ENCODE assay signal across 8 mouse cellular contexts in genomic region chr1:131527281-131528080, GRCm38 (mm10). TPM values are rescaled to one million over a fixed set of nuclear protein-coding genes. Genes with fewer than 3 reads are reported as not detected.
DNase-seq lines count a peak whose midpoint lies in the region; ATAC-seq lines count a peak whose summit lies in the region.

Srgap2 (minus strand) TSS chr1:131527352.
Fam72a (plus strand) TSS chr1:131527903.

- peak within 1 kb of the TSS; percentile 93 for H3K4me2 ChIP-seq in hindbrain, embryonic 15.5 days

- H3K9ac ChIP-seq in hindbrain, embryonic 15.5 days: peak within 1 kb of the TSS; percentile 93

- no peaks in the 10 kb centered on the region for H3K27me3 ChIP-seq in hindbrain, embryonic 15.5 days

- H3K4me1 ChIP-seq in hindbrain, embryonic 15.5 days (replicated peaks): peaks cover 39% of the 10 kb centered on the region

- DNase-seq in T-cell, adult 2 months (ENCODE audit: low spot score): peak; percentile 98
- DNase-seq in cerebellum, postnatal 36 days: peak; percentile 96 to 100
- peak; percentile 99 to 100 for DNase-seq in frontal cortex, postnatal 36 days (ENCODE audit: low spot score in 2 of 2)
- DNase-seq in left cerebral cortex, adult 11 months (ENCODE audit: low spot score): peak; percentile 99
- peak; percentile 98 to 99 for DNase-seq in lung, postnatal 4 days
- peak; percentile 97 for DNase-seq in retina, postnatal 7 days (ENCODE audit: low read depth, low spot score)
- peak; percentile 89 for DNase-seq in urinary bladder, adult 2 months (ENCODE audit: low spot score)

- WGBS in hindbrain, embryonic 15.5 days: under 1% methylated on average over 44 of the region's 44 CpGs

- H3K4me3 ChIP-seq in hindbrain, embryonic 15.5 days: peak within 1 kb of the TSS; percentile 93

- peak within 1 kb of the TSS; percentile 89 for H3K27ac ChIP-seq in hindbrain, embryonic 15.5 days (replicated peaks)

- no peaks in the 10 kb centered on the region for H3K36me3 ChIP-seq in hindbrain, embryonic 15.5 days

- no peaks in the 10 kb centered on the region for H3K9me3 ChIP-seq in hindbrain, embryonic 15.5 days

- ATAC-seq in hindbrain, embryonic 15.5 days (ENCODE audit: low FRiP score, low read depth): peak; percentile 98

RNA-seq across cellular contexts. Expression of gene Srgap2, which starts in this region (rescaled TPM):
- polyA plus RNA-seq in hindbrain, embryonic 15.5 days (2015; fragmentation: Nextera tagmentation; extraction: Ambion mirVana): 22.6 and 28.3 TPM in 2 replicates
- 19.3 and 24.2 TPM in 2 replicates for polyA plus RNA-seq in urinary bladder, adult 2 months (2012; rRNA removed)

RNA-seq across cellular contexts. Expression of gene Fam72a, which starts in this region (rescaled TPM):
- 1.1 and 1.7 TPM in 2 replicates for polyA plus RNA-seq in hindbrain, embryonic 15.5 days (2015; fragmentation: Nextera tagmentation; extraction: Ambion mirVana)
- polyA plus RNA-seq in urinary bladder, adult 2 months (2012; rRNA removed): 0.81 and 0.99 TPM in 2 replicates

Comparison
In these comparisons a context has a peak if more than half of its experiments do, and no peak if none do; other contexts are left out.
1. Peak in every context shown above with its lines: DNase-seq, ATAC-seq, H3K4me3 ChIP-seq and H3K27ac ChIP-seq.